Comparison of ENCODE assay signal across 8 mouse cellular contexts in the genomic region with DNA sequence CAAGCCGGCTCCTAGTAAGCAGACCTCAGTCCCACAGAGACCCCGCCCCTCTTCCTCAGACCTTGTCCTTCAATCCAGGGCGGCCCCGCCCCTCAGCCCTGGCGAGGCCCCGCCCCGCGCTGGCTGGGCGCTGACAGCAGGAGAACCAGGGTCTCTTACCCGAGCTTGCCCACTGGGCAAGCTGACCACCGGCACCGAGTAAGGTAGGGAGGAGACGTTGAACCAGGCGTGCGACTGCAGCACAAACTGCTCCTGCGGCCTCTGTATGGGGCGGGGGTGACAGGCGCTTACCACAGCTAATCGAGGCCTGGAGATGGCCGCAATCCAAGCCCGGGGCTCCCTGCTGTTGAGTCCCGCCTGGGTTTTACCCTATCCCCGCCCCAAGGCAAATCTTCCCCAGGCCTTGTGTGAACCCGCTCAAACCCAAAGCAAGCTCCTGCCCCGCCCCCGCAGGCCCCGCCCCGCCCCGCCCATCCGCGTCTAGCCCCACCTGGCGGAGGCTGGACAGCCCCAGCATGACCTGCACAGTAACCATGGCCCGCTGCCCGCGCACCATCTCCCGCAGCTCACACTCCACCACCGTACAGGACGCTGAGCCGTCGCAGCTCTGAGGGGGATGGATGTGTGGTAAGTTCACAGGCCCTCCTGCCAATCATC. TPM values are rescaled to one million over a fixed set of nuclear protein-coding genes. Genes with fewer than 3 reads are reported as not detected.
A peak's percentile ranks its signal among the peaks of the same experiment; 100 is the strongest.
DNase-seq lines count a peak whose midpoint lies in the region; ATAC-seq and TF ChIP-seq lines count a peak whose summit lies in the region.

No protein-coding gene starts in this region.

- H3K36me3 ChIP-seq in forebrain, embryonic 12.5 days (replicated peaks): no peaks in the 10 kb centered on the region
- H3K36me3 ChIP-seq in small intestine, adult 2 months (ENCODE audit: control insufficient read depth, insufficient read depth, low read length): no peaks in the 10 kb centered on the region

- TF ChIP-seq CTCF in small intestine, adult 2 months (IDR thresholded peaks at IDR 0.05; ENCODE audit: extremely low read depth, insufficient read length, insufficient replicate concordance, low read depth, low read length): peak; percentile 46; the same call in 1 of the 2 replicates

- DNase-seq in frontal cortex, postnatal 25 days (ENCODE audit: low spot score in 2 of 2): no peak
- DNase-seq in c-Kit-positive CD71-positive TER-119-negative erythroid progenitor cells, embryonic 14.5 days (ENCODE audit: low read depth): peak; percentile 42
- DNase-seq in heart, postnatal 4 days: peak; percentile 82
- DNase-seq in left cerebral cortex, postnatal 36 days (ENCODE audit: low spot score in 2 of 2): peak; percentile 32 to 49

- peak; percentile 54; the same call in 1 of the 2 replicates for ATAC-seq in frontal cortex, adult (ENCODE audit: low TSS enrichment)
- ATAC-seq in forebrain, embryonic 12.5 days (ENCODE audit: low FRiP score): peak; percentile 94
- peak; percentile 80 for ATAC-seq in megakaryocyte-erythroid progenitor cell, adult 5-6 weeks (replicated peaks; ENCODE audit: low FRiP score, low TSS enrichment, poor library complexity, severe bottlenecking)

- H3K27ac ChIP-seq in forebrain, embryonic 12.5 days: peak overlapping the region; percentile 71
- H3K27ac ChIP-seq in small intestine, adult 2 months (ENCODE audit: insufficient read depth, low read depth, low read length): no peak overlapping the region

- no peak for TF ChIP-seq POLR2A in small intestine, adult 2 months (IDR thresholded peaks at IDR 0.05; ENCODE audit: low read depth, low read length)

- H3K4me3 ChIP-seq in forebrain, embryonic 12.5 days (replicated peaks): peak overlapping the region; percentile 48
- peak overlapping the region; percentile 69 for H3K4me3 ChIP-seq in small intestine, adult 2 months (ENCODE audit: low read depth, low read length)

- WGBS in forebrain, embryonic 12.5 days: under 1% methylated on average over 40 of the region's 40 CpGs
- under 1% methylated on average over 40 of the region's 40 CpGs for WGBS in small intestine, adult 2 months

- H3K4me2 ChIP-seq in forebrain, embryonic 12.5 days: peak overlapping the region; percentile 88

- H3K9ac ChIP-seq in forebrain, embryonic 12.5 days: peak overlapping the region; percentile 50

- H3K9me3 ChIP-seq in forebrain, embryonic 12.5 days: no peaks in the 10 kb centered on the region

- intact Hi-C loops in left cerebral cortex, postnatal 36 days (cut with DNase I): no loop called here

- H3K4me1 ChIP-seq in forebrain, embryonic 12.5 days: peaks cover 23% of the 10 kb centered on the region
- peaks cover 9% of the 10 kb centered on the region for H3K4me1 ChIP-seq in small intestine, adult 2 months (ENCODE audit: control insufficient read depth, insufficient read depth, insufficient read length, low read length)

- peaks cover 67% of the 10 kb centered on the region for H3K27me3 ChIP-seq in forebrain, embryonic 12.5 days
- H3K27me3 ChIP-seq in small intestine, adult 2 months (ENCODE audit: control insufficient read depth, insufficient read depth, low read length): peaks cover 2% of the 10 kb centered on the region; the same call in 1 of the 2 replicates

RNA-seq across cellular contexts. Expression of a gene that starts 8.4 kb away (rescaled TPM):
- 13.3 and 15.2 TPM in 2 replicates for polyA plus RNA-seq in forebrain, embryonic 12.5 days (2016; fragmentation: Nextera tagmentation; extraction: Ambion mirVana)
- 10 to 100 TPM; 30.2 to 30.5 TPM for total RNA-seq in heart, postnatal 4 days (2021)
- total RNA-seq in left cerebral cortex, postnatal 36 days (2021): 100 to 1,000 TPM; 116 to 117 TPM
- total RNA-seq in megakaryocyte-erythroid progenitor cell, adult 5-6 weeks (2014; fragmentation: Nextera tagmentation): 0.82 TPM in 1 of 2 replicates, not detected in the other
- total RNA-seq in megakaryocyte-erythroid progenitor cell, adult 5-6 weeks (2017): 0.28 TPM in 1 of 2 replicates, not detected in the other
- 5.4 and 5.9 TPM in 2 replicates for polyA plus RNA-seq in small intestine, adult 2 months (2012; rRNA removed)

RNA-seq across cellular contexts. Expression of a gene that starts 14.1 kb away (rescaled TPM):
- 3.5 and 4.5 TPM in 2 replicates for polyA plus RNA-seq in forebrain, embryonic 12.5 days (2016; fragmentation: Nextera tagmentation; extraction: Ambion mirVana)
- 1 to 10 TPM; 4.2 to 5.4 TPM for total RNA-seq in heart, postnatal 4 days (2021)
- total RNA-seq in left cerebral cortex, postnatal 36 days (2021): 1 to 10 TPM; 2.5 to 2.7 TPM
- total RNA-seq in megakaryocyte-erythroid progenitor cell, adult 5-6 weeks (2014; fragmentation: Nextera tagmentation): 27.7 and 30.8 TPM in 2 replicates
- total RNA-seq in megakaryocyte-erythroid progenitor cell, adult 5-6 weeks (2017): 26.5 and 73.4 TPM in 2 replicates
- 2.0 and 3.9 TPM in 2 replicates for polyA plus RNA-seq in small intestine, adult 2 months (2012; rRNA removed)

RNA-seq across cellular contexts. Expression of a gene that starts 25.8 kb away (rescaled TPM):
- 55.5 and 57.6 TPM in 2 replicates for polyA plus RNA-seq in forebrain, embryonic 12.5 days (2016; fragmentation: Nextera tagmentation; extraction: Ambion mirVana)
- 100 to 1,000 TPM; 141 to 144 TPM for total RNA-seq in heart, postnatal 4 days (2021)
- total RNA-seq in left cerebral cortex, postnatal 36 days (2021): 10 to 100 TPM; 58.3 to 60.1 TPM
- 16.1 and 17.8 TPM in 2 replicates for total RNA-seq in megakaryocyte-erythroid progenitor cell, adult 5-6 weeks (2014; fragmentation: Nextera tagmentation)
- 5.4 and 14.2 TPM in 2 replicates for total RNA-seq in megakaryocyte-erythroid progenitor cell, adult 5-6 weeks (2017)
- 76.0 and 111 TPM in 2 replicates for polyA plus RNA-seq in small intestine, adult 2 months (2012; rRNA removed)

RNA-seq across cellular contexts. Expression of a gene that starts 48.1 kb away (rescaled TPM):
- polyA plus RNA-seq in forebrain, embryonic 12.5 days (2016; fragmentation: Nextera tagmentation; extraction: Ambion mirVana): 173 TPM in 2 replicates
- 100 to 1,000 TPM; 161 to 165 TPM for total RNA-seq in heart, postnatal 4 days (2021)
- total RNA-seq in left cerebral cortex, postnatal 36 days (2021): 10 to 100 TPM; 56.7 to 64.8 TPM
- total RNA-seq in megakaryocyte-erythroid progenitor cell, adult 5-6 weeks (2014; fragmentation: Nextera tagmentation): 115 and 148 TPM in 2 replicates
- total RNA-seq in megakaryocyte-erythroid progenitor cell, adult 5-6 weeks (2017): 43.8 and 55.9 TPM in 2 replicates
- polyA plus RNA-seq in small intestine, adult 2 months (2012; rRNA removed): 322 and 403 TPM in 2 replicates

Comparison
In these comparisons a context has a peak if more than half of its experiments do, and no peak if none do; other contexts are left out.
1. DNase-seq: peak in c-Kit-positive CD71-positive TER-119-negative erythroid progenitor cells, embryonic 14.5 days (single experiment), heart, postnatal 4 days (single experiment) and left cerebral cortex, postnatal 36 days (2 of 2); none in frontal cortex, postnatal 25 days (0 of 2).
2. RNA of a gene that starts 8.4 kb away (total RNA-seq): 116 to 117 TPM in left cerebral cortex, postnatal 36 days and 30.2 to 30.5 TPM in heart, postnatal 4 days; 0.28 to 0.82 TPM in megakaryocyte-erythroid progenitor cell, adult 5-6 weeks; every median in the first group is over 10 times any median in the second.
3. RNA of a gene that starts 14.1 kb away (total RNA-seq): 26.5 to 73.4 TPM in megakaryocyte-erythroid progenitor cell, adult 5-6 weeks; 4.2 to 5.4 TPM in heart, postnatal 4 days and 2.5 to 2.7 TPM in left cerebral cortex, postnatal 36 days; every median in the first group is over 4 times any median in the second.
4. Peak in every context shown above with its lines, with median percentiles within 50 percentile points of each other: ATAC-seq.